Mouse (Mus musculus): ENCODE measurements around the gene Olfr149. TPM values are rescaled to one million over a fixed set of nuclear protein-coding genes. Genes with fewer than 3 reads are reported as not detected.
A peak's percentile ranks its signal among the peaks of the same experiment; 100 is the strongest.
"Not testable (repeated sequence)": the region's sequence is repeated elsewhere in the genome, so short reads cannot be mapped to it uniquely, and the experiment has no call there.

The Olfr149 gene
- polyA plus RNA-seq (2012; rRNA removed), result not detected in 2 replicates

- DNase-seq (ENCODE audit: low read depth), result peak; percentile 3
- TF ChIP-seq CTCF (IDR thresholded peaks at IDR 0.05; ENCODE audit: borderline replicate concordance, extremely low read depth, insufficient read depth, insufficient read length), result no peak
- TF ChIP-seq POLR2A (IDR thresholded peaks at IDR 0.05; ENCODE audit: borderline replicate concordance, extremely low read depth, insufficient read depth, insufficient read length, poor library complexity, severe bottlenecking), result no peak
These were observed at the start of gene Olfr149 for GRCm38 (mm10) chr9:39707017-39707416. Olfr149 (minus strand) TSS chr9:39707117.

DNA sequence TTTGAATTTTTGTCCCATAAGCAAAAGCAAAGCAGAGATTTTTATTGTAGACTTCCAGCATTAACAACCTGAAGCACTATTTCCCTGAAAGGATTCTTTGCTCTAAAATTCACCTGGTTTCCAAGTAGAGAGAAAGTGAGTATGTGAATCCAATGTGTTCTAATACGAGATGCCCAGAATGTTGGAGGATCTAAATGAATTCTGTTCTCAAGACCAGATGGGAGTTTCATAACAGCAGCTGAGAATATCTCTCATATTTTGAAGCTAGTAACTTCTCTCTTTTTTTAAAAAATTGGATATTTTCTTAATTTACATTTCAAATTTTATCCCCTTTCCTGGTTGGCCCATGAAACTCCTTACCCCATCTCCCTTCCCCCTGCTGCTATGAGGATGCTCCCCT lies 39.5 kb upstream of the Olfr149 start:
- no peak for TF ChIP-seq CTCF (IDR thresholded peaks at IDR 0.05; ENCODE audit: borderline replicate concordance, extremely low read depth, insufficient read depth, insufficient read length)
- no peak for TF ChIP-seq POLR2A (IDR thresholded peaks at IDR 0.05; ENCODE audit: borderline replicate concordance, extremely low read depth, insufficient read depth, insufficient read length, poor library complexity, severe bottlenecking)
- DNase-seq (ENCODE audit: low read depth), result no peak

GRCm38 (mm10) chr9:39745949-39746348 lies 39.0 kb upstream of the Olfr149 start, which contains the start of gene Olfr967:
Olfr967 (plus strand) TSS chr9:39746249.
- TF ChIP-seq CTCF (IDR thresholded peaks at IDR 0.05; ENCODE audit: borderline replicate concordance, extremely low read depth, insufficient read depth, insufficient read length) (no peak), POLR2A (IDR thresholded peaks at IDR 0.05; ENCODE audit: borderline replicate concordance, extremely low read depth, insufficient read depth, insufficient read length, poor library complexity, severe bottlenecking) (no peak)
- DNase-seq (ENCODE audit: low read depth), result no peak

- no peak for DNase-seq (ENCODE audit: low read depth)
- TF ChIP-seq CTCF (IDR thresholded peaks at IDR 0.05; ENCODE audit: borderline replicate concordance, extremely low read depth, insufficient read depth, insufficient read length), result no peak
- TF ChIP-seq POLR2A (IDR thresholded peaks at IDR 0.05; ENCODE audit: borderline replicate concordance, extremely low read depth, insufficient read depth, insufficient read length, poor library complexity, severe bottlenecking), result no peak
These were observed 33.8 kb upstream of the Olfr149 start for GRCm38 (mm10) chr9:39740741-39741140.

DNA sequence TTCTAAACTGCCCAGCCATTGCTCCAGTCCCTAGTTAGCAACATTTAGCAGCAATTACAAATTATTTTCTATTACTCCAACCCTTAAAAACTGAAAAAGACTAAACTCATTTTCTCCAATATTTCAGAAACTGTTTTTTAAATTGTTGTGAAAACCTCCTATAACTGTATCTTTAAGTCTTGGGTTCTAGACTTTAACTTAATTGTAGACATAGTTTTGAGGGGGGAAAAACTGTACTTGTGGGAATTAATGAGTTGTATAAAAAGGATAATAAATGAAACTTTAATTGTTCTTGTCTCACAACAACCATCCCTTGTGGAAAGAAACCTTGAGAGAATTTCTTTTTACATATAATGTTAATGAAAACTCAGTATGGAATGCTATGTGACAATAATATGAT lies 23.8 kb upstream of the Olfr149 start, which contains the start of gene Olfr150:
Gene Olfr150, plus strand, starts transcription at position 301 of the 400 bp plus-strand sequence.
- no peak for DNase-seq (ENCODE audit: low read depth)
- no peak for TF ChIP-seq CTCF (IDR thresholded peaks at IDR 0.05; ENCODE audit: borderline replicate concordance, extremely low read depth, insufficient read depth, insufficient read length)
- no peak for TF ChIP-seq POLR2A (IDR thresholded peaks at IDR 0.05; ENCODE audit: borderline replicate concordance, extremely low read depth, insufficient read depth, insufficient read length, poor library complexity, severe bottlenecking)

DNA sequence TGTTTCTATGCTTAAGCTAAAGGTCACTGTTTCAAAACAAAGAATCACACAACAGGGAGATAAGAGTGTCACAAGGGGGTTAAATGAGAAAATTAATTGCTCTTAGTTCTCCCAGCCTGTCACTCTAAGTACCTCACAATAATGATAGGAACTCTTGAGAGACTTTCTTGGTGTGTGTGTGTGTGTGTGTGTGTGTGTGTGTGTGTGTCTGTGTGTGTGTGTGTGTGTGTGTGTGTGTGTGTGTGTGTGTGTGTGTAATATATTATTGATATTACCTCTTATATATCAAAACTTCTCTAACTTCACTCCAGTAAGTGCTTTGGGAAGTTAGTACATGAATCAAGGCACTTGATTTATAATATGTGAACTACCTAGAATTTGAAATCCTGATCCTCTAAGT lies 4.1 kb upstream of the Olfr149 start, which contains the start of gene Olfr965:
Gene Olfr965, plus strand, starts transcription at position 301 of the 400 bp plus-strand sequence.
- TF ChIP-seq CTCF (IDR thresholded peaks at IDR 0.05; ENCODE audit: borderline replicate concordance, extremely low read depth, insufficient read depth, insufficient read length), result no peak
- TF ChIP-seq POLR2A (IDR thresholded peaks at IDR 0.05; ENCODE audit: borderline replicate concordance, extremely low read depth, insufficient read depth, insufficient read length, poor library complexity, severe bottlenecking), result no peak
- DNase-seq (ENCODE audit: low read depth), result no peak

- peak; percentile 10 for DNase-seq (ENCODE audit: low read depth)
- TF ChIP-seq CTCF (IDR thresholded peaks at IDR 0.05; ENCODE audit: borderline replicate concordance, extremely low read depth, insufficient read depth, insufficient read length) (no peak), POLR2A (IDR thresholded peaks at IDR 0.05; ENCODE audit: borderline replicate concordance, extremely low read depth, insufficient read depth, insufficient read length, poor library complexity, severe bottlenecking) (no peak)
These were observed 2.0 kb upstream of the Olfr149 start for GRCm38 (mm10) chr9:39708958-39709357.

DNA sequence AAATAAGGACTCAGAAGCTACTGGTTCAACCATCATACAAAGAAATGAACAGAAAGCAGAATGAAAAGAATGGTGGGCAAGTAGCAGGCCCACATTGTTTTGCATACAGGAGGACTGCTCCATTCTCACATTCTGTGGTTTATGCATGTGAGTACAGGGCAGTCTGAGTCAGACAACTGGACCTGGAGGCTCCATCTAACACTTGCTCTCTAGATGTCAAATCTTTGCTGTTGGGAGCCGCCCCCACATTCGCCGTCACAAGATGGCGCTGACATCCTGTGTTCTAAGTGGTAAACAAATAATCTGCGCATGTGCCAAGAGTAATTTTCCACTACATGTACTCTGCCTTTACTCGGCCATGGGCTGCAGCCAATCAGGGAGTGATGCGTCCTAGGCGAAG lies 5.8 kb downstream of the Olfr149 start:
- DNase-seq (ENCODE audit: low read depth), result not testable (repeated sequence)

GRCm38 (mm10) chr9:39679280-39679679 lies 27.6 kb downstream of the Olfr149 start:
- peak; percentile 52 for DNase-seq (ENCODE audit: low read depth)
- no peak for TF ChIP-seq CTCF (IDR thresholded peaks at IDR 0.05; ENCODE audit: borderline replicate concordance, extremely low read depth, insufficient read depth, insufficient read length)
- TF ChIP-seq POLR2A (IDR thresholded peaks at IDR 0.05; ENCODE audit: borderline replicate concordance, extremely low read depth, insufficient read depth, insufficient read length, poor library complexity, severe bottlenecking), result no peak

- no peak for TF ChIP-seq POLR2A (IDR thresholded peaks at IDR 0.05; ENCODE audit: borderline replicate concordance, extremely low read depth, insufficient read depth, insufficient read length, poor library complexity, severe bottlenecking)
- TF ChIP-seq CTCF (IDR thresholded peaks at IDR 0.05; ENCODE audit: borderline replicate concordance, extremely low read depth, insufficient read depth, insufficient read length), result no peak
- DNase-seq (ENCODE audit: low read depth), result no peak
These were observed 28.4 kb downstream of the Olfr149 start for GRCm38 (mm10) chr9:39678557-39678956.

DNA sequence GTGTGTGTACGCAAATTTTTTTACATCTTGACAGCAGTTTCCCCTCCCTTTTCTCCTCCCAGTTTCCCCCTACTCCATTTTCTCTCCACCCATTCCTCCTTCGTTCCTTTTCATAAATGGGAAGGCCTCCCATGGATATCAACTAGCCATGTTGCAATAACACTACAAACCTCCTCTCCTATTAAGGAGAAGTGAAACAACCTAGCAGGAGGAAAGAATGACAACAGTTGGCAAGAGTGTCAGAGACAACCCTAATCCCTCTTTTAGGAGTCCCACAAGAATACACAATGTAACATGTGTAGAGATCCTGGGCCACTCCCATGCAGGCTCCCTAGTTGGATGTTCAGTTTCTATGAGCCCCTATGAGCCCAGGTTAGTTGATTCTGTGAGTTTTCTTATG lies 32.1 kb downstream of the Olfr149 start:
- TF ChIP-seq POLR2A (IDR thresholded peaks at IDR 0.05; ENCODE audit: borderline replicate concordance, extremely low read depth, insufficient read depth, insufficient read length, poor library complexity, severe bottlenecking) (no peak), CTCF (IDR thresholded peaks at IDR 0.05; ENCODE audit: borderline replicate concordance, extremely low read depth, insufficient read depth, insufficient read length) (no peak)
- no peak for DNase-seq (ENCODE audit: low read depth)

- TF ChIP-seq POLR2A (IDR thresholded peaks at IDR 0.05; ENCODE audit: borderline replicate concordance, extremely low read depth, insufficient read depth, insufficient read length, poor library complexity, severe bottlenecking) (no peak), CTCF (IDR thresholded peaks at IDR 0.05; ENCODE audit: borderline replicate concordance, extremely low read depth, insufficient read depth, insufficient read length) (no peak)
- DNase-seq (ENCODE audit: low read depth), result no peak
These were observed 37.2 kb downstream of the Olfr149 start for GRCm38 (mm10) chr9:39669723-39670122.
